Mouse (Mus musculus) erythroblast, adult 5-6 weeks (primary cell): ENCODE measurements at regions not wholly inside any gene's neighbourhood (a gene's known extent, or its start where the extent isn't known, plus 50 kb on each side); places are given as distances from the start of the nearest gene placed in this dataset.

ENCODE experiments used
- ATAC-seq: replicated peaks from 2 replicates; pipeline ENCODE4 v1.8.0; 2016; ENCODE audit warnings: moderate number of reproducible peaks, mild to moderate bottlenecking, moderate TSS enrichment, inconsistent platforms; ENCODE audit not compliant: poor library complexity, low FRiP score, severe bottlenecking

GRCm38 (mm10) chr8:126667721-126668656 is 74.2 kb upstream of the Irf2bp2 start:
- ATAC-seq: no peak

- ATAC-seq: no peak
Measured at GRCm38 (mm10) chr8:126667086-126667720, 73.4 kb upstream of the Irf2bp2 start.

- ATAC-seq: 0 out of 2 replicates have a peak, but pooled peaks have one; percentile 46
Measured at GRCm38 (mm10) chr8:126666327-126667085, 72.7 kb upstream of the Irf2bp2 start.

- ATAC-seq: no peak
Measured at GRCm38 (mm10) chr8:126665581-126666241, 71.9 kb upstream of the Irf2bp2 start.

- no peak for ATAC-seq
Measured at GRCm38 (mm10) chr8:126664891-126665290, 71.1 kb upstream of the Irf2bp2 start.

- ATAC-seq: no peak
Measured at GRCm38 (mm10) chr8:126662797-126663784, 69.3 kb upstream of the Irf2bp2 start.

GRCm38 (mm10) chr8:126662151-126662550 is 68.4 kb upstream of the Irf2bp2 start:
- no peak for ATAC-seq

GRCm38 (mm10) chr8:126661511-126662142 is 67.8 kb upstream of the Irf2bp2 start:
- no peak for ATAC-seq

- ATAC-seq: peak; percentile 50; the same call in 1 of the 2 replicates
Measured at GRCm38 (mm10) chr8:126660658-126661316, 67.0 kb upstream of the Irf2bp2 start.

GRCm38 (mm10) chr8:126659691-126660657 is 66.2 kb upstream of the Irf2bp2 start:
- no peak for ATAC-seq

- no peak for ATAC-seq
Measured at GRCm38 (mm10) chr8:126657546-126657945, 63.8 kb upstream of the Irf2bp2 start.

- no peak for ATAC-seq
Measured at GRCm38 (mm10) chr8:126656554-126657260, 62.9 kb upstream of the Irf2bp2 start.

GRCm38 (mm10) chr8:126655565-126655964 is 61.8 kb upstream of the Irf2bp2 start:
- no peak for ATAC-seq

GRCm38 (mm10) chr8:126654353-126654752 is 60.6 kb upstream of the Irf2bp2 start:
- ATAC-seq: no peak

GRCm38 (mm10) chr8:126652151-126652550 is 58.4 kb upstream of the Irf2bp2 start:
- ATAC-seq: no peak

- ATAC-seq: no peak
Measured at GRCm38 (mm10) chr8:126650945-126651344, 57.2 kb upstream of the Irf2bp2 start.
